Mouse (Mus musculus) right cerebral cortex, adult 18-20 months (tissue): ENCODE results near the gene Hnrnpul1.

Source experiments
- DNase-seq: peaks from one replicate; pipeline ENCODE4 v3.0.0; 2022; ENCODE audit warnings: mixed read lengths

Gene Hnrnpul1

DNA sequence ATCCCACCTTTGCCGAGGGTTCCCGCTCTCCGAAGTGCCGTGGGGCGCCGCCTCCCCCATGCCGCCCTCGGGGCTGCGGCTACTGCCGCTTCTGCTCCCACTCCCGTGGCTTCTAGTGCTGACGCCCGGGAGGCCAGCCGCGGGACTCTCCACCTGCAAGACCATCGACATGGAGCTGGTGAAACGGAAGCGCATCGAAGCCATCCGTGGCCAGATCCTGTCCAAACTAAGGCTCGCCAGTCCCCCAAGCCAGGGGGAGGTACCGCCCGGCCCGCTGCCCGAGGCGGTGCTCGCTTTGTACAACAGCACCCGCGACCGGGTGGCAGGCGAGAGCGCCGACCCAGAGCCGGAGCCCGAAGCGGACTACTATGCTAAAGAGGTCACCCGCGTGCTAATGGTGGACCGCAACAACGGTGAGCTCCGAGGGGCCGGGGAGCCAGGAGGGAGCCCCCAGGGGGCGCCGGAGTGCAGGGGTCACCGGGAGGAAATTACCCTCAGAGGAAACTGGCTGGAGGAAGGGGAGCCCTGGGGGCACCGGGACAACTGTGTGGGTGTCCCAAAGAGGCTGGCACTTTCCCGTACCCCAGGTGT, 66.7 kb downstream of the Hnrnpul1 start:
- no peak for DNase-seq

DNA sequence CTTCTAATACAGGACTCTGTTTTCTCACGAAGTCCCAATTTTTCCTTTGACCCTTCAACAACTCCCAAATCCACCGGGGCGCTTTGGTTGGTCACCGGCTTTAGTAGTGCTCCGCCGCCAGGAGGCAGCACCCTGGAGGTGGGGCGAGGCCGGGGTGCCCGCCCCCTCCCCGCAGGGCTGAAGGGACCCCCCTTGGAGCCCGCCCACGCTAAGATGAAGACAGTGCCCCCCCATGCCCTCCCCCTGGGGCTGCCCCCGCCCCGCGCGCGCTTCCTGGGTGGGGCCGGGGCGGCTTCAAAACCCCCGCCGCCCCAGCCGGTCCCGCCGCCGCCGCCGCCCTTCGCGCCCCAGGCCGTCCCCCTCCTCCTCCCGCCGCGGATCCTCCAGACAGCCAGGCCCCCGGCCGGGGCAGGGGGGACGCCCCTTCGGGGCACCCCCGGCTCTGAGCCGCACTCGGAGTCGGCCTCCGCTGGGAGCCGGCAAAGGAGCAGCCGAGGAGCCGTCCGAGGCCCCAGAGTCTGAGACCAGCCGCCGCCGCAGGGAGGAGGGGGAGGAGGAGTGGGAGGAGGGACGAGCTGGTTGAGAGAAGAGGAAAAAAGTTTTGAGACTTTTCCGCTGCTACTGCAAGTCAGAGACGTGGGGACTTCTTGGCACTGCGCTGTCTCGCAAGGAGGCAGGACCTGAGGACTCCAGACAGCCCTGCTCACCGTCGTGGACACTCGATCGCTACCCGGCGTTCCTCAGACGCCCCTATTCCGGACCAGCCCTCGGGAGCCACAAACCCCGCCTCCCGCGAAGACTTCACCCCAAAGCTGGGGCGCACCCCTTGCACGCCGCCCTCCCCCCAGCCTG, 67.7 kb downstream of the Hnrnpul1 start, which contains the start of gene Tgfb1:
TSS of gene Tgfb1 (plus strand) at position 323 of the 852 bp plus-strand sequence.
- DNase-seq = no peak

DNA sequence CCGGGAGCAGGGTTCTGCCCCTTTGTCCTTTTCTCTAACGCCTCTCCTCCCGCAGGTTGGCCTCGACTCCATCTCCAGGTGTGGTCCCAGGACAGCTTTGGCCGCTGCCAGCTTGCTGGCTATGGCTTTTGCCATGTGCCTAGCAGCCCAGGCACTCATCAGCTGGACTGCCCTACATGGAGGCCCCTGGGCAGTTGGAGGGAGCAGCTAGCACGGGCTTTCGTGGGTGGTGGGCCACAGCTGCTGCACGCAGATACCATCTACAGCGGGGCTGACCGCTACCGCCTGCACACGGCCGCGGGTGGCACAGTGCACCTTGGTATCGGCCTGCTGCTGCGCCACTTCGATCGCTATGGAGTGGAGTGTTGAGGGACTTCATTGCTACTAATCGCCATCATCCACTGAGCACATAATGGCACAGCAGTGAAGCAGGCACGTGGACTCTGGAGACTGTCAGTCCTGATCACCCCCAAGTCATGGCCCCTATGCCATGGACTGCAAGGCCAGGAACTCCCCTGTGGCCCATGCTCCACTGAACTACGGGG, 68.6 kb downstream of the Hnrnpul1 start:
- no peak for DNase-seq

DNA sequence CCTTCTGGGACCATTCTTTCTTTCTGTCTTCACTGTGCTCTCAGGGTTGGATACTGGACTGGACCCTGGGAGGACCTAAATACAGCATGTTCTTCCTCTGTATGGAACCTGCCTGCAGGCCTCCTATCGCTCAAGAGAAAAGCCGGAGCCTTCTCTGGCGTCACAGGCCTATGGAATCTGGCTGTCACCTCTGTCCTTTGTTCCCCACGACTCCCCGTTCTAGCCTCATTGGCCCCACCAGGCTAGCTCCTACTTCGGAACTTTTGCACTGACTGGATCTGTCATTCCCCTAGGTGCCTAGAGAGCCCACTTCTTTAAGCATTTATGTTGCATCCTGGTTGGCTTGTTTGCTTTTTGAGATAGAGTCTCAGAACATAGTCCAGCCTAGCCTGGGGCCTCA, 69.9 kb downstream of the Hnrnpul1 start:
- DNase-seq = no peak

DNA sequence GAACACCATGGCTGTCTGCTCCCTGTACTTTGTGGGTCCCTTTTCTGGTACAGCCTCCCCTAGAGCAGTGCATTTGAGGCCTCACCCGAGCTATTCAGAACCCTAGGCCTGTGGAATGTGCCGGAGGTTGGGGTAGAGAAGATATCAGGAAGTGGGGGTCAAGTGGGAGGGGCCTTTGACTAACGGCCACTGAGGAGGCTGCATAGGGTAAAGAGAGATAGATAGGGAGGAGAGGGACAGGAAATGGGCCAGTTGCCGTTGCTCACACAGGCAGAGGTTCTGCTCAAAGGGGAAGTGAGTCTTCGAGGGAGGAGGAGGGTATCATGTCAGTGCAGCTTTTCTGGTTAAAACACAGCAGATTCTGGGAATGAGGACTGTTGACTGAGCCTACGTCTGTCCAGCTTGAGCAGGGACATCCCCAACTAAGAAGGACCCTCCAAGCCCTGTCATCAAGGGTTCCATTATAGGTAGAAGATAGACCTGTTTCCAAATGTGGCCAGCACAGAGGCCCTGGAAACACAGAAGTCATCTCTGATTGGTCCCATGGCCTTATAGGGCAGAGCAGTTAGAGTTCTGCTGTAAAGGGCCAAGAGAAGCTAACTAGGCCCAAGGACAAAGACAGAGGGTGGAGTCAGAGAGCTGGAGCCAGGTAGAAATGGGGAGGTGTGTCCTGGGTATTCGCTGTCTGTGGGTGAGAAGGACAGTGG, 70.9 kb downstream of the Hnrnpul1 start:
- no peak for DNase-seq

DNA sequence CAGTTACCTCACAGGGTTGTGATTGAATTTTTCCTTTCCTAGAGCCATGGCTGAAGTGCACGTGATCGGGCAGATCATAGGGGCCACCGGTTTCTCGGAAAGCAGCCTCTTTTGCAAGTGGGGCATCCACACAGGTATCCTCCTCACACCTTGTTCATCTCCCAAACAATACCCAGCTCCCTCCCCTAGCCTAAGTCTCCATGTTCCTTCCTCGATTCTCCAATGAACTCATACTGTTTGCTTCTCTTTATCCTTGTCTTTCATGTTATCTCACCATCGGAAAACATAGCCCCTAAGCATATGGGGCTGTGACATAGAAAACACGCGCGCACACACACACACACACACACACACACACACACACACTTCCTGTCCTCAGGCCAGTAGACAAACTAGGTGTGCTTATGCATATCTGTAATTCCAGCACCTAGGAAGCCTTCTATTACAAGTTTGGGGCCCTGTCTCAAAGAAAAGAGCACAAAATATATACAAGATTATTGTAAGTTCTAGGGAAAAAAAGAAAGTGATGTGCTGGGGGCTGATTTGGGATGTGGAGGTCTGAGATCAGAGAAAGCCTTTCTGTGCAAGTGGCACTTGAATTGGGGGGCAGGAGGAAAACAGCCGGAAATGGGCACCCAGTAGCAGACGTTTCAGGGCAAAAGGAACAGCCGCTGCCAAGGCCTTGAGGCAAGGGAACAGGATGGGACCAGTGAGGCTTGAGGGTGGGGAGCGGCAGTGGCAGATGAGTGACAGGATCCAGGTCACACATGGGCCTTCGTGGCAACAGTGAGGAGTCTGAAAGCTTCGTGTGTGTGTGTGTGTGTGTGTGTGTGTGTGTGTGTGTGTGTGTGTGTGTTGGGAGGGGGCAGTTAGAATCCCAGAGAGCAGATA, 73.0 kb downstream of the Hnrnpul1 start:
- no peak for DNase-seq

DNA sequence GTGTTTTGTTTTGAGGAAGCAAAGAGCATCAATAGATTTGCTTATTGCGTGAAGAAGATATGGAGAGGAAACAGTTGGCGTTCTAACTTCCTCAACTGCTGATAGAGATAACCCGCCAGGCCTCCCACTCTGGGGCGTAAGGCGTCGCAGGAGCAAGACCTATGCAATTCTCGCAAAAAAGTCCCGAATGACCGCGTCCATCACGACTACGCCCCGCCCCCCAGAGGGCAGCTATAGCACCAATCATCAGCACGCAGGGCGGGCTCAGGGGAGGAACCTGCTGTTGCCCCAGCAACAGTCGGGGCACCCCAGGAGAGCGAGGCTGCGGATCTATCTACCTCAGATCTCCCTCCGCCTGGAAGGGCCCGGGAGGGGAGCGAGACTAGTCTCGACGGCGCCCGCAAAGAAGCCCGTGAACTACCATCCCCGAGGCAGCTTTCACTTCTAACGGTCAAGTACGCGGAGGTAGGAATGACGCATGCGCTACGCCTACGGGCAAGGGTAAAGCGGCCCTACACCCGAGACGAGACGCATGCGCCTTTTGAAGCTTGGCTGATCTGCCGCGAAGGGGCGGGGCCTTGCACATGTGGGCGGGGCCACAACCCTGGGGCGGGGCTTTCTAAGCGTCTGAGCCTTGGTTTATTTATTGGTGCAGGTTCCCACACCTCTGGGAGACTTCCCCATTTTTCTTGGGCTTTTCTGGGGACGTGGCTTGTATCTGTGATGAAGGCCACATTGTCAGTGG, 73.9 kb downstream of the Hnrnpul1 start, which contains the start of gene B9d2:
TSS of gene B9d2 (plus strand) at position 267 of the 745 bp plus-strand sequence.
- peak; percentile 94 for DNase-seq

DNA sequence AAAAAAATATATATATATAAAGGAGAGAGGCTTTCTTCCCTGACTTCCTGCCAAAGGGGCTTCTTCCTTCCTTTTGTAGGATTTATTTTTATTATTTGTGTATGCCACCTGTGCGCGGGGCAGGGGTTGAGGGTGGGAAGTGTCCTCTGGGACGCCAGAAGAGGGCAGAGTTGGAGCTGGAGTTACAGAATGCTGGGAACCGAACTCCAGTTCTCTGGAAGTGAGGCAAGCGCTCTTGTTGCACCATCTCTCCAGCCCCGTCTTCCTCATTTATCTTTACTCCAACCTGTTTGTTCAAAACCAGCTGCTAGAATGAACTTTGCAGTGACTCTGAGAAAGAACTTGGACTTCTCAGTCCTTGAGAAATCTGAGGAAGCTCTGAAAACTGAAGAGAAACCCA, 74.6 kb downstream of the Hnrnpul1 start:
- DNase-seq = no peak

DNA sequence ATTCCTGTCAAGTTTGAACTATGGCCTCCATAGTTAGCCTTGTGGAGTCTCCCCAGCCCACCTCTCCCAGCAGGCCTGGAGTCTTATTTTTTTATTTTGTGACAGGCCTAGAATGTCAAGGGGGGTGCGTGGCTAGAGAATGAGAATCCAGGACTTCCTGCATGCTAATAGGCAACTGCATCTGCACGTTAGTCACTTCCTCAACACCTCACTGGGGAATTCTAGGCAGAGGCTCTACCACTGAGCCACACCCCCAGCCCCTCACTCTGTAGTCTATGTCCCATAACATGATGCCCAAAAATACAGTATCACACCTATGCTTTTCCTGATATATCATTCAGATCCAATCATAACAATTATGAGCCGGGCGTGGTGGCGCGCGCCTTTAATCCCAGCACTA, 77.5 kb downstream of the Hnrnpul1 start:
- no peak for DNase-seq

DNA sequence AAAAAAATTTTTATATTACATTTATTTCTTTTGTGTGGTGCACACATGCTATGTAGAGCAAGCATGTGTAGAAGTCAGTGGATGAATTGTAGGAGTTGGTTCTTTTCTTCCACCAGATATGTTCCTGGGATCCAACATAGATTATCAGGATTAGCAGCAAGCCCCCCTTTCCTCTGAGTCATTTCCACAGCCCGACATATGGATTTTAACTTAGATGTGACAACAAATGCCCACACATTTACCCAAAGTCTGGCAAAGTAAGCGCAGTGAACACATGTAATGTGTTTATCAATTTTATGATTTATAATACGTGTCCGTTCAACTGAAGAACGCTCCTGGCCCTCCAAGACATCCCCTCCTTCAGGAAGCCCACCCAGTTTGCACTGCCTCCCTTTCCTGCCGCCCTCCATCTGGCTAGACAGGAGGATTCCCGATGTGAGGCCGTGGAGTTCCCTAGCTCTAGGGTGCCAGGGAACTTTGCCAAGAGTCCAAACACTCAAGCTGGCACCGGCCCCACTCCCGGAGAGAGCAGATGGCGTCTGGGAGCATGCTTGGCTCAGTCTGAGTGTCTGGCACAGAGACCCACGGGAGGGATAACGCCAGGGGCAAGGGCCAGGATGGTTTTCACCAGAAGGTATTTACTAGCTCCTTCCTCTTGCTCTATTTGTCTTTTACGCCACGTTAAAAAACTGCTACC, 78.3 kb downstream of the Hnrnpul1 start:
- DNase-seq = peak; percentile 93

DNA sequence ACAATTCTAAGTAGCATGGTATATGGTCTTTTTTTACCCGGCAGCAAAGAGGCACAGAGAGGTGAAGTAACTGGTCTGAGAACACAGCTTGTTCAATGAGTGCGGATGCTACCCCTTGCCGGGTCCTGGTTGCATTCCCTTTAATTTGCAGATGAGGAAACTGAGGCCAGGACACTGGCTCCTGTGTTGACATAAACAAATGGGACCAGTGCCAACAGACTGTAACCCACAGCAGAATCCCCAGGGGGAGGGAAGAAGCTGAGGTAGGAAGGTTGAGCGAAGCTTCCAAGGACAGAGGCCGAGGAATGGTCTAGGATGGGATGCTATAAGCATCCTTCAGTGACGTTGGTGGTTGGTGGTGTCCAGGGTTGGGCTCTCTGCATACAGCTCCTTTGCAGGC, 79.2 kb downstream of the Hnrnpul1 start:
- no peak for DNase-seq

DNA sequence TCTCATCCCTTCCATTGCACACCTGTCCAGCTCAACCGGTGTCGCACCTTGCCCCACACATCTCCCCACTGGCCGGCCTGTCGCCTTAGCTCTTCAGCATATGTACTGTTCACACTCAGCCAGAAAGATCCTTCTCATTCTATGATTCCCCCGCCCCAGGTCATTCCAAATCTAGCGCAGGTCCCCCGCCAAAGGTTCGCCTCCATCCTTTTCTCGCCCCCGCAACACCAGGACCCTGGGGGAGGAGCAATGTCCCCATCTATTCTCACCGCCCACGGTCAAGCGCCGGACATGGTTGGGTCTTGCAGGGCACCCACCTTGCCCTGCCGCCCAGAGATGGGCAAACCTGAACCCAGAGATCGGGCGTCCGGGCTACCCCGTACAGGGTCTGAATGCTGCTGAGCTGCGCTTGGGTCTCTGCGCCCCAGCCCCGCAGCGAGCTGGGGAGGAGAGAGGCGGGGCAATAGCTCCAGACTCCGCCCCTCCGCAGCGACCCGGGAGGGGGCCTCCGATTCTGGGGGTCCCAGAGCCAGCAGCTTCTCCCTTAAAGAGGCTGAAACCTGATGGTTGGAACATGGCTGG, 79.7 kb downstream of the Hnrnpul1 start, which contains the start of gene Tmem91:
TSS of gene Tmem91 (minus strand) at position 448 of the 582 bp plus-strand sequence.
- no peak for DNase-seq

DNA sequence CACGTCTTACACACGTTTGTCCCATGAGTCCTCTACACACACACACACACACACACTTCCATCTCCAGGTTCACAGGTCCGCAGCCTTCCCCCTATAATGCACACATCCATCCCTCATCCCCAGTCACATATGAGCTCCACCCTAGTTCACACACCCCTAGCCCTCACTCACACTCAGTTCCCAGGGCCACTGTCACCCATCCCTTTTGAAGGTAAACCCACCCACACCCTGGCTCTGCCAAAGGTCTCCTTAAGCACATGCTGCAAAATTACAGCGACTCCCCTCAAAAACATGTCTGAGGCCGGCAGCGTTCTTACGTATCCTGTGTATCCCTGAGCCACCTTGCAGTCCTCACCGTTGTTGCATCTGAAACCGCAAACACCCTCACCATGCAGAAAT, 80.3 kb downstream of the Hnrnpul1 start:
- DNase-seq = no peak

DNA sequence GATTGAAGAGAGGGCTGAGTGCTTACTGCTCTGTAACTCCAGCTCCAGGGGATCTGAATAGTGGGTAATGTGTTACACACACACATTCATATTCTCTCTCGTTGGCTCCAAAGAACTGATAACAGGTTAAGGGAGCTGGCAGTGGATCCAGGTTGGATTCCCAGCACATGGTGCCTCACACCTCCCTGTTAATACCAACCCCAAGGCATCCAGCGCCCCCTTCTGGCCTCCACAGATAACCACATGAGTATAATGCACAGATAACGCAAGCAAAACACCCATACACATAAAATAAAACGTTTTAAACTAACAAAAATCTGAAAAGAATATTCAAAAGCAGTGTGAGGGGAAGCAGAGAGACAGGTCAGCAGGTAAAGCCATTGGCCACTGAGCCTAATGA, 82.1 kb downstream of the Hnrnpul1 start:
- DNase-seq = no peak

DNA sequence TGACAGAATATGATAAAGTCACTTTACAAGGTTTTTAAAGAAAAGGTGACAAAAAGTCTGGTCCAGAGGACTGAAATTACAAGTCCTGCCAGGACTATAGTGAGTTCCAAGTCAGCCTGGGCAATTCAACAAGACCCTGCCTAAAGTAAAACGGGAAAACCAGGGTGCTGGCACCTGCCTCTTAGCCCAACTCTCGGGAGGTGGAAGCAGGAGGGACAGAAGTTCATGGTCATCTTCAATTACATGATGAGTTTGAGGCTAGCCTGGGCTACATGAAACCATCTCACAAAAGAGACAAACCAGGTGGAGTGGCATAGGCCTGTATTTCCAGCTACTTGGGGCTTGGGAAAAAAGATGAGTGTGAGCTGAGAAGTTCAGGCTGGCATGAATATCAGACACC, 82.9 kb downstream of the Hnrnpul1 start:
- no peak for DNase-seq
